Mouse (Mus musculus) splenic B cell, adult 2 months (primary cell): ENCODE measurements around the gene Id1.

Experiments used
- DNase-seq: peaks from one replicate; pipeline ENCODE4 v3.0.0-alpha.2; 2011; ENCODE audit warnings: low read depth, low spot score
- H3K27me3 ChIP-seq: 2 replicates; pipeline ENCODE4 v1.6.1; 2012; ENCODE audit warnings: mild to moderate bottlenecking, low read length, moderate library complexity, mixed read lengths; ENCODE audit not compliant: control insufficient read depth, poor library complexity, insufficient read depth, severe bottlenecking
- H3K36me3 ChIP-seq: 2 replicates; pipeline ENCODE4 v1.6.1; 2012; ENCODE audit warnings: mild to moderate bottlenecking, low read length, moderate library complexity, mixed read lengths; ENCODE audit not compliant: control insufficient read depth, poor library complexity, insufficient read depth, severe bottlenecking

Id1 gene

GRCm38 (mm10) chr2:152729013-152729635 lies 6.9 kb upstream of the Id1 start:
- no peak for DNase-seq
- no peaks in the 10 kb centered on the region for H3K27me3 ChIP-seq
- no peaks in the 10 kb centered on the region for H3K36me3 ChIP-seq

GRCm38 (mm10) chr2:152729636-152730020 lies 6.4 kb upstream of the Id1 start:
- Histone ChIP-seq H3K36me3 (no peaks in the 10 kb centered on the region), H3K27me3 (no peaks in the 10 kb centered on the region)
- no peak for DNase-seq

GRCm38 (mm10) chr2:152733201-152733600 lies 2.9 kb upstream of the Id1 start:
- DNase-seq = peak; percentile 41
- Histone ChIP-seq H3K36me3 (no peaks in the 10 kb centered on the region), H3K27me3 (no peaks in the 10 kb centered on the region; the same call in 1 of the 2 replicates)

- H3K36me3 ChIP-seq = no peaks in the 10 kb centered on the region
- DNase-seq = no peak
- peaks cover 2% of the 10 kb centered on the region; the same call in 1 of the 2 replicates for H3K27me3 ChIP-seq
These were observed 1.6 kb upstream of the Id1 start for GRCm38 (mm10) chr2:152734501-152734900.

GRCm38 (mm10) chr2:152734984-152735383 lies 1.1 kb upstream of the Id1 start:
- peaks cover 2% of the 10 kb centered on the region; the same call in 1 of the 2 replicates for H3K27me3 ChIP-seq
- H3K36me3 ChIP-seq = no peaks in the 10 kb centered on the region
- peak; percentile 66 for DNase-seq

- H3K36me3 ChIP-seq = no peaks in the 10 kb centered on the region
- no peak for DNase-seq
- peaks cover 2% of the 10 kb centered on the region; the same call in 1 of the 2 replicates for H3K27me3 ChIP-seq
These were observed 697 bp downstream of the Id1 start for GRCm38 (mm10) chr2:152736748-152737147.

- DNase-seq = no peak
- H3K27me3 ChIP-seq = peaks cover 2% of the 10 kb centered on the region; the same call in 1 of the 2 replicates
- H3K36me3 ChIP-seq = no peaks in the 10 kb centered on the region
These were observed 1.5 kb downstream of the Id1 start for GRCm38 (mm10) chr2:152737306-152738221.

- Histone ChIP-seq H3K36me3 (no peaks in the 10 kb centered on the region), H3K27me3 (peaks cover 2% of the 10 kb centered on the region; the same call in 1 of the 2 replicates)
- DNase-seq = no peak
These were observed 2.3 kb downstream of the Id1 start for GRCm38 (mm10) chr2:152738341-152738740.

- DNase-seq = peak; percentile 31
- Histone ChIP-seq H3K27me3 (peaks cover 2% of the 10 kb centered on the region; the same call in 1 of the 2 replicates), H3K36me3 (no peaks in the 10 kb centered on the region)
These were observed 3.2 kb downstream of the Id1 start for GRCm38 (mm10) chr2:152739031-152739841.

- DNase-seq = no peak
- peaks cover 2% of the 10 kb centered on the region; the same call in 1 of the 2 replicates for H3K27me3 ChIP-seq
- H3K36me3 ChIP-seq = no peaks in the 10 kb centered on the region
These were observed 3.8 kb downstream of the Id1 start for GRCm38 (mm10) chr2:152739842-152740260.

GRCm38 (mm10) chr2:152740490-152740889 lies 4.4 kb downstream of the Id1 start:
- DNase-seq = no peak
- Histone ChIP-seq H3K27me3 (peaks cover 2% of the 10 kb centered on the region; the same call in 1 of the 2 replicates), H3K36me3 (no peaks in the 10 kb centered on the region)

- DNase-seq = no peak
- no peaks in the 10 kb centered on the region for H3K36me3 ChIP-seq
- H3K27me3 ChIP-seq = peaks cover 2% of the 10 kb centered on the region; the same call in 1 of the 2 replicates
These were observed 5.3 kb downstream of the Id1 start for GRCm38 (mm10) chr2:152741153-152742041.

GRCm38 (mm10) chr2:152742435-152742834 lies 6.4 kb downstream of the Id1 start:
- peak; percentile 43 for DNase-seq
- peaks cover 2% of the 10 kb centered on the region; the same call in 1 of the 2 replicates for H3K27me3 ChIP-seq
- H3K36me3 ChIP-seq = no peaks in the 10 kb centered on the region
